16 mouse cellular contexts compared by ENCODE assay signal in the genomic region with DNA sequence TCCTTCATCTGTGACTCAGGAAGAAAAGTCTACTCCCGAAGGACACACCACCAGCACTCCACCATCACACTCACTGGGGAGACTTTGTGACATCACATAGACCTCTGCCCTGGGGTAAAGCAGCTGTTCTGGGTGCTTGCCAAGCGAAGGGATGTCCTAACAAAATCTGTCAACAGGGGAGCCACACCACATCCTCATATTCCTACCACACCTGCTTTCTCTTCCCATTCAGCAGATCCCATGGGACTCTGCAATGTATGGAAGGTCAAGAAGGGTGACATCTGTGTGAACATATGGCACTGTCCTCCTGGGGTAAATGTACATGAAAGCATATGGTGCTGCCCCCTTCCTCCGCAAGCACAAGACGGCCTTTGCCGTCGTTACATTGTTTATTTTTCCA.
A peak's percentile ranks its signal among the peaks of the same experiment; 100 is the strongest.
DNase-seq lines count a peak whose midpoint lies in the region; ATAC-seq and TF ChIP-seq lines count a peak whose summit lies in the region.
"Had no signal": no experiment of that assay in that cellular context is flagged by ENCODE, and none has a peak within 500 bp of the region (broad histone marks: within the 10 kb centered on the region; RNA-seq: fewer than 3 reads in every experiment).

No protein-coding gene starts in this region.

- 0 out of 2 replicates have a peak, but pooled peaks have one; percentile 27 for ATAC-seq in forebrain, embryonic 12.5 days (ENCODE audit: low FRiP score)
- ATAC-seq in forebrain, embryonic 14.5 days: no peak
- no peak for ATAC-seq in neural tube, embryonic 15.5 days (ENCODE audit: low FRiP score)
- 0 out of 2 replicates have a peak, but pooled peaks have one; percentile 31 for ATAC-seq in neural tube, embryonic 14.5 days (ENCODE audit: low read depth)
- ATAC-seq: intestine, embryonic 16.5 days had no signal

- no peaks in the 10 kb centered on the region for H3K36me3 ChIP-seq in forebrain, embryonic 12.5 days (replicated peaks)
- H3K36me3 ChIP-seq in forebrain, embryonic 14.5 days (ENCODE audit: control insufficient read depth, insufficient read depth, low read length): no peaks in the 10 kb centered on the region
- H3K36me3 ChIP-seq in neural tube, embryonic 15.5 days: no peaks in the 10 kb centered on the region
- H3K36me3 ChIP-seq in embryonic facial prominence, embryonic 10.5 days (replicated peaks): no peaks in the 10 kb centered on the region
- no peaks in the 10 kb centered on the region for H3K36me3 ChIP-seq in neural tube, embryonic 14.5 days (ENCODE audit: control insufficient read depth, insufficient read depth, low read length)
- no peaks in the 10 kb centered on the region for H3K36me3 ChIP-seq in heart, adult 2 months (ENCODE audit: control insufficient read depth, insufficient read depth, low read length)
- H3K36me3 ChIP-seq: hindbrain, embryonic 12.5 days; liver, embryonic 13.5 days; midbrain, embryonic 10.5 days had no signal

- intact Hi-C loops in heart, adult 2 months (cut with DNase I): no loop called here

- 75% methylated on average over 6 of the region's 6 CpGs for WGBS in forebrain, embryonic 12.5 days
- WGBS in forebrain, embryonic 14.5 days: 74% methylated on average over 6 of the region's 6 CpGs
- WGBS in neural tube, embryonic 15.5 days: 53% methylated on average over 6 of the region's 6 CpGs
- 50% methylated on average over 6 of the region's 6 CpGs for WGBS in embryonic facial prominence, embryonic 10.5 days
- WGBS in neural tube, embryonic 14.5 days: 45% methylated on average over 6 of the region's 6 CpGs
- WGBS in heart, adult 2 months: 70% methylated on average over 6 of the region's 6 CpGs

- no peaks in the 10 kb centered on the region for H3K9me3 ChIP-seq in forebrain, embryonic 12.5 days
- no peaks in the 10 kb centered on the region for H3K9me3 ChIP-seq in forebrain, embryonic 14.5 days (replicated peaks; ENCODE audit: control insufficient read depth, low read length)
- H3K9me3 ChIP-seq in neural tube, embryonic 15.5 days (replicated peaks): no peaks in the 10 kb centered on the region
- H3K9me3 ChIP-seq in embryonic facial prominence, embryonic 10.5 days: no peaks in the 10 kb centered on the region
- H3K9me3 ChIP-seq in neural tube, embryonic 14.5 days (ENCODE audit: control insufficient read depth, low read length): no peaks in the 10 kb centered on the region
- H3K9me3 ChIP-seq: hindbrain, embryonic 12.5 days; liver, embryonic 13.5 days; midbrain, embryonic 10.5 days had no signal

- no peaks in the 10 kb centered on the region for H3K27me3 ChIP-seq in forebrain, embryonic 12.5 days
- no peaks in the 10 kb centered on the region for H3K27me3 ChIP-seq in forebrain, embryonic 14.5 days (replicated peaks; ENCODE audit: control insufficient read depth, insufficient read depth, low read length)
- H3K27me3 ChIP-seq in neural tube, embryonic 15.5 days (replicated peaks): no peaks in the 10 kb centered on the region
- H3K27me3 ChIP-seq in embryonic facial prominence, embryonic 10.5 days (replicated peaks; ENCODE audit: low read depth, poor library complexity, severe bottlenecking): no peaks in the 10 kb centered on the region
- H3K27me3 ChIP-seq in neural tube, embryonic 14.5 days (ENCODE audit: control insufficient read depth, insufficient read depth, low read length): no peaks in the 10 kb centered on the region
- no peaks in the 10 kb centered on the region for H3K27me3 ChIP-seq in heart, adult 2 months (ENCODE audit: control insufficient read depth, insufficient read depth, low read length)
- H3K27me3 ChIP-seq: hindbrain, embryonic 12.5 days; liver, embryonic 13.5 days had no signal

- no peaks in the 10 kb centered on the region for H3K79me2 ChIP-seq in heart, adult 2 months (replicated peaks; ENCODE audit: control insufficient read depth, insufficient read depth, low read length)

- no peak overlapping the region for H3K4me2 ChIP-seq in forebrain, embryonic 12.5 days
- no peak overlapping the region for H3K4me2 ChIP-seq in forebrain, embryonic 14.5 days (ENCODE audit: low read length)
- no peak overlapping the region for H3K4me2 ChIP-seq in neural tube, embryonic 15.5 days
- H3K4me2 ChIP-seq in neural tube, embryonic 14.5 days (ENCODE audit: low read depth, low read length): no peak overlapping the region
- H3K4me2 ChIP-seq: hindbrain, embryonic 12.5 days; liver, embryonic 13.5 days had no signal

- no peak overlapping the region for H3K4me3 ChIP-seq in forebrain, embryonic 12.5 days (replicated peaks)
- H3K4me3 ChIP-seq in forebrain, embryonic 14.5 days (ENCODE audit: low read depth, low read length): no peak overlapping the region
- H3K4me3 ChIP-seq in neural tube, embryonic 15.5 days (replicated peaks): no peak overlapping the region
- no peak overlapping the region for H3K4me3 ChIP-seq in embryonic facial prominence, embryonic 10.5 days
- H3K4me3 ChIP-seq in neural tube, embryonic 14.5 days (ENCODE audit: low read depth, low read length): no peak overlapping the region
- H3K4me3 ChIP-seq in heart, adult 2 months: no peak overlapping the region
- H3K4me3 ChIP-seq: hindbrain, embryonic 12.5 days; liver, embryonic 13.5 days; midbrain, embryonic 10.5 days had no signal

- H3K9ac ChIP-seq in forebrain, embryonic 12.5 days: no peak overlapping the region
- no peak overlapping the region for H3K9ac ChIP-seq in forebrain, embryonic 14.5 days (ENCODE audit: low read length)
- H3K9ac ChIP-seq in neural tube, embryonic 15.5 days (replicated peaks): no peak overlapping the region
- no peak overlapping the region for H3K9ac ChIP-seq in neural tube, embryonic 14.5 days (replicated peaks; ENCODE audit: low read depth, low read length)
- H3K9ac ChIP-seq in heart, adult 2 months (ENCODE audit: low read depth, low read length): no peak overlapping the region
- H3K9ac ChIP-seq: hindbrain, embryonic 12.5 days; liver, embryonic 13.5 days had no signal

- no peak for TF ChIP-seq EP300 in heart, adult 2 months (IDR thresholded peaks at IDR 0.05; ENCODE audit: insufficient read depth, low read depth, low read length)

- H3K27ac ChIP-seq in forebrain, embryonic 12.5 days: no peak overlapping the region
- no peak overlapping the region for H3K27ac ChIP-seq in forebrain, embryonic 14.5 days (ENCODE audit: low read depth, low read length)
- H3K27ac ChIP-seq in neural tube, embryonic 15.5 days (replicated peaks): no peak overlapping the region
- H3K27ac ChIP-seq in embryonic facial prominence, embryonic 10.5 days (replicated peaks): no peak overlapping the region
- no peak overlapping the region for H3K27ac ChIP-seq in neural tube, embryonic 14.5 days (ENCODE audit: low read depth, low read length)
- H3K27ac ChIP-seq in heart, adult 2 months: no peak overlapping the region
- H3K27ac ChIP-seq: hindbrain, embryonic 12.5 days; liver, embryonic 13.5 days; midbrain, embryonic 10.5 days had no signal

- no peak for TF ChIP-seq CTCF in heart, adult 2 months (IDR thresholded peaks at IDR 0.05)

- no peaks in the 10 kb centered on the region for H3K4me1 ChIP-seq in forebrain, embryonic 12.5 days
- no peaks in the 10 kb centered on the region for H3K4me1 ChIP-seq in forebrain, embryonic 14.5 days (ENCODE audit: control insufficient read depth, insufficient read depth, low read length)
- H3K4me1 ChIP-seq in neural tube, embryonic 15.5 days: no peaks in the 10 kb centered on the region
- H3K4me1 ChIP-seq in embryonic facial prominence, embryonic 10.5 days: peaks cover 4% of the 10 kb centered on the region
- no peaks in the 10 kb centered on the region for H3K4me1 ChIP-seq in neural tube, embryonic 14.5 days (ENCODE audit: control insufficient read depth, insufficient read depth, low read length)
- H3K4me1 ChIP-seq in heart, adult 2 months (ENCODE audit: control insufficient read depth, insufficient read depth, low read length): no peaks in the 10 kb centered on the region
- H3K4me1 ChIP-seq: liver, embryonic 13.5 days; midbrain, embryonic 10.5 days had no signal

- DNase-seq in forebrain, embryonic 14.5 days (ENCODE audit: low spot score): no peak
- peak; percentile 18 for DNase-seq in neural tube, embryonic 10.5 days (ENCODE audit: extremely low spot score, low spot score)
- DNase-seq in embryonic facial prominence, embryonic 10.5 days (ENCODE audit: low spot score): peak; percentile 29
- DNase-seq in heart, adult 2 months: no peak
- no peak for DNase-seq in left cerebral cortex, adult 18-20 months (ENCODE audit: low spot score in 2 of 2)
- DNase-seq: kidney, postnatal 10 days; liver, embryonic 13.5 days; lung, postnatal 10 days; right cerebral cortex, postnatal 4 days; thymus, adult 18-20 months had no signal

- TF ChIP-seq POLR2A in heart, adult 2 months (IDR thresholded peaks at IDR 0.05; ENCODE audit: insufficient read depth, low read depth, low read length): no peak

Comparison
In these comparisons a context has a peak if more than half of its experiments do, and no peak if none do; other contexts are left out.
1. ATAC-seq: peak in forebrain, embryonic 12.5 days (single experiment) and neural tube, embryonic 14.5 days (single experiment); none in forebrain, embryonic 14.5 days (single experiment) and neural tube, embryonic 15.5 days (single experiment).
2. DNase-seq: peak in neural tube, embryonic 10.5 days (single experiment) and embryonic facial prominence, embryonic 10.5 days (single experiment); none in forebrain, embryonic 14.5 days (single experiment), heart, adult 2 months (0 of 2) and left cerebral cortex, adult 18-20 months (0 of 2).